Mouse (Mus musculus) liver, adult (tissue): ENCODE results near the gene Cd83.

Source experiments
- GATA4 ChIP-seq: IDR thresholded peaks from 2 replicates; pipeline ENCODE4 v1.6.1; 2014; ENCODE audit warnings: mild to moderate bottlenecking, low read length; ENCODE audit not compliant: insufficient replicate concordance

Gene Cd83

DNA sequence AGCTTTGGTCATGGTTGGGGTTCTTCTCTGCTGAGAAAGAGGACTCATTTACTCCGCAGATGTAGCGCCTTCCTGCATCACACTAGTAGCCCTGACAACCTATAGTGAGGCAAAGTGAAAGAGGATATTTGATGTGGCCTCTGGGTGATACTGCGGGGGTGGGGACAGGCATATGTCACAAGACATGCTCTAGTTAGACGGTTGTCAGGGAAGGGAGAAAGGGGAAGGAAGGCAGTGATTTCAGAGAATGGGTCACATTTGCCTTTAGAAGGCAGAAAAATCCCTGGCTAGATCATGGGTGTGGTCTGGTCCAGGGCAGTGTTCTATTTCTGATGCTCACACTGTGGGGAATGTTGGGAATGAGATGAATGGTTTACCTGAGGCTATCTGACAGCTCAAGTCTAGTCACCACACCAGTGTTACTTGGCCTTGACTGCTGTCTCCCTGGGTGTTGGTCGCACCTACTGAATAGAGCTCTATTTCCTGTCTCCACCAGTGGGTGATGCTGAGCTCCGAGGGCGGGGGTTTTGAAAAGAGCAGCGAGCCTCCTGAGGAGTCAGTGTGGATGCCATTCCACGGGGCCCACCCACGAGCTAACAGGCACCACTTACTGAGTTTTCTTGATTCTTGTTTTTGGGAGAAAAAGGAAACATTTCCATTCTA, 4.5 kb downstream of the Cd83 start:
- no peak for TF ChIP-seq GATA4

DNA sequence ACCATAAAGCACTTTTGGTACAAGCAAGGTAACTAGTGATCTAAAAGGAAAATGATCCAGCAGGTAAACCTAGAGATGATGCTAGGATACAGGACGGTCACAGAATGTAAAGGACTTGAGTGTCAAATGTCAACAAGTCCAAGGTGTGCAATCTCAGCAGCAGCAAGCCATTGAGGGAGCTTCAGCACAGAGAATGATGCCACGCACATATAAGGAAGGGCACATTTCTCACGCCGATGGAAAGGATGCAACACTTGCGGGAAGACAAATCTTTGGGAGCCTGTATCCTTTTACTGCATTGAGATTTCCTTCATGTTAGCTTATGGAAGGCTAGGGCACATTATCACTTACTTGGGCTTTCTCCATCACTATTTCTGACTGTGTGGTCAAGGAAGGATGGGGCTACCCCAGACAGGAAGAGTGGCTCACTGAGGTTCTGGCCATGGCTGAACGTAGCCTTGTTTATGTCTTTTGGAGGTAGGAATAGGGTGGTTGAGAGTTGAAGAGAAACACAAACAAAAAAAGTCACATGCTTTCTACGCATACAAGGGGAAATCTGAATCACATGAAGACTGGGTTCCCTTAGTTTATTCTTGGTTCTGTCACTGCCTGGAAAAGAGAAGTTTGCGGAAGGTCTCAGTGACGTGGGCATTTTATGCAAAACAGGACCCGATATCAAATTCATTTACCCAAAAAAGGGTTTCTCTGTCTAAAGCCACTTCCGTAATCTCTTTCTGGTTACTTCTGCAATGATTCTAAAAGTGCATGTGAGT, 5.8 kb downstream of the Cd83 start:
- no peak for TF ChIP-seq GATA4

DNA sequence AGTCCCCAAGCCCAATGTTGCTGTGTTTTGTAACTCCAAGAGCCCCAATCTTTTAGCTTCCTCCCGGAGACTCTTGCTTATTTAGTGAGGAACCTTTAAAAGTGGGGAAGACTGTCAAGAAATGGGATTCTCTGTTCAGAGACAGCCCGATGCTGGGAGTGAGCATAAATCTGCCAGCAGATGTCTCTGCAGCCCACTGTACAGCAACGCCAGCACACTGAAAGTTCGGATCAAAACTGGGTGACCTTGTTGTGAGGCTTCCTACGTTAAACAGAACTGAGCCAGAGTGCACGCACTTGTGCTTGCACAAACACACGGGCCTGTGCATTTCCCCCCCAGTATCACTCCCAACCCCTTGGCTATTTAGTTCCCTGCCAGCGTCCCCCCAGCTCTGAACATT, 10.8 kb downstream of the Cd83 start:
- no peak for TF ChIP-seq GATA4

GRCm38 (mm10) chr13:43798655-43799054, 14.1 kb downstream of the Cd83 start:
- TF ChIP-seq GATA4 = no peak

GRCm38 (mm10) chr13:43800136-43800535, 15.6 kb downstream of the Cd83 start:
- no peak for TF ChIP-seq GATA4

GRCm38 (mm10) chr13:43801961-43802360, 17.4 kb downstream of the Cd83 start:
- TF ChIP-seq GATA4 = no peak

GRCm38 (mm10) chr13:43802361-43803137, 18.0 kb downstream of the Cd83 start:
- TF ChIP-seq GATA4 = no peak

- TF ChIP-seq GATA4 = no peak
These were observed 20.1 kb downstream of the Cd83 start for GRCm38 (mm10) chr13:43804648-43805047.

GRCm38 (mm10) chr13:43805159-43805758, 20.7 kb downstream of the Cd83 start:
- TF ChIP-seq GATA4 = no peak

- no peak for TF ChIP-seq GATA4
These were observed 22.0 kb downstream of the Cd83 start for GRCm38 (mm10) chr13:43806371-43807271.

DNA sequence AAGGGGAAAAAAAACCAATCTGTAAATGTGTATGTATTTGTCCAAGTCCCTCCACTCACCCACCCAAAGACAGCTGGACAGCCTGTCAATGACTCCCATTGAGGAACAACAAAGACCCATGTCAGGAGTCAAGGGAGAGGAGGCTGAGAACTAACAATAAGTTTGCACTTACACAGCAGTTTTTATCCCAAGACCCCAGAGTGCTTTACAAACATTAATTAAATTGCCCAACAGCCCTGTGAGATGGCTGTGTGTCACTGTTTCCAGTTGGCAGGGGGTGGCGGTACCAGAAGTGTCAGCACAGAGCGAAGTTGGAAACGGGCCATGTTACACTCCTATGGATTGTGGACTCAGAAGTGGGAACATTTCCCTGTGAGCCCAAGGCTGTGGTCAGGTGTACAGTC, 22.7 kb downstream of the Cd83 start:
- no peak for TF ChIP-seq GATA4

- no peak for TF ChIP-seq GATA4
These were observed 26.0 kb downstream of the Cd83 start for GRCm38 (mm10) chr13:43810621-43811020.

DNA sequence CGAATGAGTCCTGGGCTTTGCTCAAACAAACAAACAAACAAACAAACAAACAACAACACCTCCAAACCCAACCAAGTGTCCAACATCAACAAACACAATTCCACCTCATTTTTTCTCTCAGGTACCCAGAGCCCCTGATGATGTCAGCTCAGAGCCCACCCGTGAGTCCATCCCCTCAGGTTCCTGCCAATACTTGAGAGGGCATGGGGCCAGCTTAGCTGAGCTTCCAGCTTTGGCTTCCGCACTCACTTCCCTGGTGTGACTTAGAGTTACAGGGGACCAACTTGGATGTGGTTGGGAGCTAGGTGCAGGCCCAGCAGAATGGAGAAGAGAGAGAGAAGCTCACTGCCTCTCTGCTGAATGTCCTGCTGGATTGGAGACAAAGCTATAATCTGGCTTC, 27.3 kb downstream of the Cd83 start:
- no peak for TF ChIP-seq GATA4

- no peak for TF ChIP-seq GATA4
These were observed 28.9 kb downstream of the Cd83 start for GRCm38 (mm10) chr13:43813431-43813830.
